Mouse (Mus musculus): ENCODE results near the gene Ddx39. TPM values are rescaled to one million over a fixed set of nuclear protein-coding genes. Genes with fewer than 3 reads are reported as not detected.

Ddx39 gene
- polyA plus RNA-seq, 1 experiment from 2014 or later = 92.4 TPM

- Histone ChIP-seq H3K27ac (ENCODE audit: low read length) (no peak overlapping the region), H3K9me3 (replicated peaks; ENCODE audit: control insufficient read depth, low read length, poor library complexity, severe bottlenecking) (no peaks in the 10 kb centered on the region), H3K36me3 (ENCODE audit: control insufficient read depth, insufficient read depth, low read length) (no peaks in the 10 kb centered on the region), H3K4me3 (ENCODE audit: low read depth, low read length) (no peak overlapping the region), H3K9ac (ENCODE audit: low read depth, low read length) (no peak overlapping the region), H3K4me1 (ENCODE audit: control insufficient read depth, insufficient read depth, low read length) (peaks cover 7% of the 10 kb centered on the region), H3K4me2 (ENCODE audit: low read length) (no peak overlapping the region), H3K27me3 (ENCODE audit: control insufficient read depth, insufficient read depth, low read depth, low read length) (no peaks in the 10 kb centered on the region)
- ATAC-seq = no peak
- WGBS = 81% methylated on average over 9 of the region's 9 CpGs
These were observed 34.3 kb downstream of the Ddx39 start for GRCm38 (mm10) chr8:83749265-83749664.

GRCm38 (mm10) chr8:83754149-83754548, 39.2 kb downstream of the Ddx39 start:
- Histone ChIP-seq H3K4me2 (ENCODE audit: low read length) (no peak overlapping the region), H3K9me3 (replicated peaks; ENCODE audit: control insufficient read depth, low read length, poor library complexity, severe bottlenecking) (peaks cover 3% of the 10 kb centered on the region; the same call in 1 of the 2 replicates), H3K36me3 (ENCODE audit: control insufficient read depth, insufficient read depth, low read length) (no peaks in the 10 kb centered on the region), H3K27me3 (ENCODE audit: control insufficient read depth, insufficient read depth, low read depth, low read length) (no peaks in the 10 kb centered on the region), H3K4me1 (ENCODE audit: control insufficient read depth, insufficient read depth, low read length) (no peaks in the 10 kb centered on the region), H3K9ac (ENCODE audit: low read depth, low read length) (no peak overlapping the region), H3K4me3 (ENCODE audit: low read depth, low read length) (no peak overlapping the region), H3K27ac (ENCODE audit: low read length) (no peak overlapping the region)
- no peak for ATAC-seq
- WGBS = 49% methylated on average over 2 of the region's 3 CpGs

GRCm38 (mm10) chr8:83756273-83756672, 41.3 kb downstream of the Ddx39 start:
- H3K36me3 ChIP-seq (ENCODE audit: control insufficient read depth, insufficient read depth, low read length) = no peaks in the 10 kb centered on the region
- H3K4me2 ChIP-seq (ENCODE audit: low read length) = no peak overlapping the region
- H3K27me3 ChIP-seq (ENCODE audit: control insufficient read depth, insufficient read depth, low read depth, low read length) = no peaks in the 10 kb centered on the region
- 92% methylated on average over 3 of the region's 3 CpGs for WGBS
- ATAC-seq = no peak
- H3K9ac ChIP-seq (ENCODE audit: low read depth, low read length) = no peak overlapping the region
- H3K9me3 ChIP-seq (replicated peaks; ENCODE audit: control insufficient read depth, low read length, poor library complexity, severe bottlenecking) = peaks cover 3% of the 10 kb centered on the region; the same call in 1 of the 2 replicates
- H3K4me3 ChIP-seq (ENCODE audit: low read depth, low read length) = no peak overlapping the region
- no peak overlapping the region for H3K27ac ChIP-seq (ENCODE audit: low read length)
- H3K4me1 ChIP-seq (ENCODE audit: control insufficient read depth, insufficient read depth, low read length) = no peaks in the 10 kb centered on the region

- ATAC-seq = no peak
- no peaks in the 10 kb centered on the region for H3K36me3 ChIP-seq (ENCODE audit: control insufficient read depth, insufficient read depth, low read length)
- no peak overlapping the region for H3K9ac ChIP-seq (ENCODE audit: low read depth, low read length)
- H3K27me3 ChIP-seq (ENCODE audit: control insufficient read depth, insufficient read depth, low read depth, low read length) = no peaks in the 10 kb centered on the region
- H3K9me3 ChIP-seq (replicated peaks; ENCODE audit: control insufficient read depth, low read length, poor library complexity, severe bottlenecking) = peaks cover 3% of the 10 kb centered on the region; the same call in 1 of the 2 replicates
- 86% methylated on average over 6 of the region's 6 CpGs for WGBS
- no peak overlapping the region for H3K4me3 ChIP-seq (ENCODE audit: low read depth, low read length)
- no peaks in the 10 kb centered on the region for H3K4me1 ChIP-seq (ENCODE audit: control insufficient read depth, insufficient read depth, low read length)
- H3K27ac ChIP-seq (ENCODE audit: low read length) = no peak overlapping the region
- no peak overlapping the region for H3K4me2 ChIP-seq (ENCODE audit: low read length)
These were observed 42.2 kb downstream of the Ddx39 start for GRCm38 (mm10) chr8:83757084-83757607.

- Histone ChIP-seq H3K27me3 (ENCODE audit: control insufficient read depth, insufficient read depth, low read depth, low read length) (no peaks in the 10 kb centered on the region), H3K9ac (ENCODE audit: low read depth, low read length) (no peak overlapping the region), H3K27ac (ENCODE audit: low read length) (no peak overlapping the region), H3K4me2 (ENCODE audit: low read length) (no peak overlapping the region), H3K9me3 (replicated peaks; ENCODE audit: control insufficient read depth, low read length, poor library complexity, severe bottlenecking) (peaks cover 3% of the 10 kb centered on the region; the same call in 1 of the 2 replicates), H3K36me3 (ENCODE audit: control insufficient read depth, insufficient read depth, low read length) (no peaks in the 10 kb centered on the region), H3K4me3 (ENCODE audit: low read depth, low read length) (no peak overlapping the region), H3K4me1 (ENCODE audit: control insufficient read depth, insufficient read depth, low read length) (no peaks in the 10 kb centered on the region)
- no peak for ATAC-seq
- 71% methylated on average over 5 of the region's 5 CpGs for WGBS
These were observed 43.3 kb downstream of the Ddx39 start for GRCm38 (mm10) chr8:83758298-83758697.

GRCm38 (mm10) chr8:83759231-83759759, 44.3 kb downstream of the Ddx39 start:
- Histone ChIP-seq H3K4me1 (ENCODE audit: control insufficient read depth, insufficient read depth, low read length) (no peaks in the 10 kb centered on the region), H3K9me3 (replicated peaks; ENCODE audit: control insufficient read depth, low read length, poor library complexity, severe bottlenecking) (peaks cover 3% of the 10 kb centered on the region; the same call in 1 of the 2 replicates), H3K9ac (ENCODE audit: low read depth, low read length) (no peak overlapping the region), H3K36me3 (ENCODE audit: control insufficient read depth, insufficient read depth, low read length) (no peaks in the 10 kb centered on the region), H3K4me2 (ENCODE audit: low read length) (no peak overlapping the region), H3K4me3 (ENCODE audit: low read depth, low read length) (no peak overlapping the region), H3K27ac (ENCODE audit: low read length) (no peak overlapping the region), H3K27me3 (ENCODE audit: control insufficient read depth, insufficient read depth, low read depth, low read length) (no peaks in the 10 kb centered on the region)
- WGBS = 86% methylated on average over 2 of the region's 2 CpGs
- no peak for ATAC-seq

GRCm38 (mm10) chr8:83764116-83764515, 49.1 kb downstream of the Ddx39 start:
- 92% methylated on average over 8 of the region's 8 CpGs for WGBS
- H3K4me1 ChIP-seq (ENCODE audit: control insufficient read depth, insufficient read depth, low read length) = no peaks in the 10 kb centered on the region
- H3K9ac ChIP-seq (ENCODE audit: low read depth, low read length) = no peak overlapping the region
- no peak overlapping the region for H3K4me2 ChIP-seq (ENCODE audit: low read length)
- no peak for ATAC-seq
- no peaks in the 10 kb centered on the region for H3K9me3 ChIP-seq (replicated peaks; ENCODE audit: control insufficient read depth, low read length, poor library complexity, severe bottlenecking)
- H3K27me3 ChIP-seq (ENCODE audit: control insufficient read depth, insufficient read depth, low read depth, low read length) = no peaks in the 10 kb centered on the region
- H3K4me3 ChIP-seq (ENCODE audit: low read depth, low read length) = no peak overlapping the region
- no peaks in the 10 kb centered on the region for H3K36me3 ChIP-seq (ENCODE audit: control insufficient read depth, insufficient read depth, low read length)
- no peak overlapping the region for H3K27ac ChIP-seq (ENCODE audit: low read length)

GRCm38 (mm10) chr8:83764717-83765116, 49.7 kb downstream of the Ddx39 start:
- no peak overlapping the region for H3K9ac ChIP-seq (ENCODE audit: low read depth, low read length)
- WGBS = 81% methylated on average over 2 of the region's 2 CpGs
- H3K36me3 ChIP-seq (ENCODE audit: control insufficient read depth, insufficient read depth, low read length) = no peaks in the 10 kb centered on the region
- no peak overlapping the region for H3K4me3 ChIP-seq (ENCODE audit: low read depth, low read length)
- H3K4me2 ChIP-seq (ENCODE audit: low read length) = no peak overlapping the region
- H3K27me3 ChIP-seq (ENCODE audit: control insufficient read depth, insufficient read depth, low read depth, low read length) = no peaks in the 10 kb centered on the region
- H3K4me1 ChIP-seq (ENCODE audit: control insufficient read depth, insufficient read depth, low read length) = no peaks in the 10 kb centered on the region
- no peak for ATAC-seq
- H3K27ac ChIP-seq (ENCODE audit: low read length) = no peak overlapping the region
- no peaks in the 10 kb centered on the region for H3K9me3 ChIP-seq (replicated peaks; ENCODE audit: control insufficient read depth, low read length, poor library complexity, severe bottlenecking)

GRCm38 (mm10) chr8:83765663-83766062, 50.7 kb downstream of the Ddx39 start:
- H3K36me3 ChIP-seq (ENCODE audit: control insufficient read depth, insufficient read depth, low read length) = no peaks in the 10 kb centered on the region
- H3K4me1 ChIP-seq (ENCODE audit: control insufficient read depth, insufficient read depth, low read length) = no peaks in the 10 kb centered on the region
- H3K4me2 ChIP-seq (ENCODE audit: low read length) = no peak overlapping the region
- ATAC-seq = no peak
- no peaks in the 10 kb centered on the region for H3K9me3 ChIP-seq (replicated peaks; ENCODE audit: control insufficient read depth, low read length, poor library complexity, severe bottlenecking)
- H3K4me3 ChIP-seq (ENCODE audit: low read depth, low read length) = no peak overlapping the region
- H3K27me3 ChIP-seq (ENCODE audit: control insufficient read depth, insufficient read depth, low read depth, low read length) = no peaks in the 10 kb centered on the region
- no peak overlapping the region for H3K27ac ChIP-seq (ENCODE audit: low read length)
- H3K9ac ChIP-seq (ENCODE audit: low read depth, low read length) = no peak overlapping the region

Measured in midbrain, embryonic 16.5 days (tissue).